Mouse (Mus musculus) ES-E14 (cell line): ENCODE data around the gene Minpp1.

ENCODE experiments used
- MAFK ChIP-seq: IDR thresholded peaks from 2 replicates; pipeline ENCODE4 v1.6.1; 2014; ENCODE audit warnings: mild to moderate bottlenecking, low read depth, low read length, inconsistent platforms; ENCODE audit not compliant: insufficient read depth
- ZNF384 ChIP-seq: IDR thresholded peaks from 2 replicates; pipeline ENCODE4 v1.6.1; 2012; ENCODE audit warnings: low read depth, low read length, inconsistent platforms

DNA sequence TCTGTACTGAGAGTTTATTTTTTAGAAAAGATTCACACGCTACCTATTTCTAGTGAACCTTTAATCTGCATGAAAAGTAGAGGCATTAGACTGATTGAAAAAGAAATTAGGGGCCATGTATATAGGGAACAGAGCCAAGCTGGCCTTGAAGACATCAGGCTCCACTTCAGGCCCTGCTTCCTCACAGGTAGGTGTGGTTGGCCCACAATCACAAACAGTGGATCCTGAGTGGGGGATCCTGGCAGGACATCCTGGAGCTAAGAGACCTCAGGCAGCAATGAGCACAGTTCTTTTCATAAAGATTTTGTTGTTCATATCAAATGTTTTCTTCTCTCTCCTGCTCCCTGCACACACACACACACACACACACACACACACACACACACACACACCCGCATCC, 28.8 kb upstream of the Minpp1 start:
- TF ChIP-seq MAFK: no peak
- no peak for TF ChIP-seq ZNF384
